Mouse (Mus musculus): ENCODE data around the gene Smg6.

Smg6 gene

DNA sequence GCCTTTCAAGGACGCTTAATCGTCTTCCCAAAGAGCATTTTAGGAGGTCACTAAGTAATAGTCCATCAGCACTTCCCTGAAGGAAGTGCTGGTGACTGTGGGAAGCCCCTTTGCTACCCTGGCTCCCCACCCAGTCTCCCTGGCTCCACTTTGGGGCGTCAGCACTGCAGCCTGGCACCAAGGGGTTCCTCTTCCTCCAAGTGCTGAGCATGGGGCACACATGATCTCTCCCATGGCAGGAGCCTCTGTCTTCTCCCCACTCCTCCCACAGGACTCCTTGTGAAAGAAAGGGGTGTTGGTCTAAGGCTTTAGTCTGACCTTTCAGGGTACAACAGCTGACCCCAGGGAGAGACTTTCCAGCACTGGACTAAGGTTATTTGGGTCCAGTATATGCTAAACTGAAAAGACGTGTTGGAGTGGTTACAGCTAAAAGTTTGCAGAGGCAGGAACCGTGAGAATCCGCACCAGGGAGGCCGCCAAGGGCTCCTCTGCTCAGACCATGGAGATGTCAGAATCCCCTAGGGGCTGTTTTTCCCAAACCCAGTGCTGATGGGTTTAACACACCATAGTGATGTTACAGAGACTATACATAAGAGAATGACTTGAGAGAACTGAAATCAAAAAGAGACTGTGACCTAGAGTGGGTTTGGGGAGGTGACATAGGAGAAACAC, 122.2 kb downstream of the Smg6 start:
- DNase-seq (ENCODE audit: low read depth, low spot score) = no peak

DNA sequence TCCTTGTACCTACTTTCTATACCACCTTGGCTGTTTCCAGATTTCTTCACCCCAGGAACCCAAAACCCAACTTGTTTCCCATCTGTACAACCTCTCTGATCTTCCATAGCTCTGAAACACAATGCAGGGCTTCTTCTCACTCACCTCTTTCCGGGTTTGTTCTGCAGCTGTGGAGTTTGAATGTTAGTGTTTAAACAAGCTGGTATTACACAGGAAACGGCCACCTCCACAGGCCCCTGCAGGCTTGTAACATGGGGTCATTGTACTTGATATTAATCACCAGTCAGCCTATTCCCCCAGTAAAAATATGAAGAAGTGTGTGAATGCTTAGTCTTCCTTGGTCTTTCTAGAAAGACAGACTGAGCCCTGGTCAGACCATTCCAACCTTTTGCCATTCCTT, 123.5 kb downstream of the Smg6 start:
- no peak for DNase-seq (ENCODE audit: low read depth, low spot score)

DNA sequence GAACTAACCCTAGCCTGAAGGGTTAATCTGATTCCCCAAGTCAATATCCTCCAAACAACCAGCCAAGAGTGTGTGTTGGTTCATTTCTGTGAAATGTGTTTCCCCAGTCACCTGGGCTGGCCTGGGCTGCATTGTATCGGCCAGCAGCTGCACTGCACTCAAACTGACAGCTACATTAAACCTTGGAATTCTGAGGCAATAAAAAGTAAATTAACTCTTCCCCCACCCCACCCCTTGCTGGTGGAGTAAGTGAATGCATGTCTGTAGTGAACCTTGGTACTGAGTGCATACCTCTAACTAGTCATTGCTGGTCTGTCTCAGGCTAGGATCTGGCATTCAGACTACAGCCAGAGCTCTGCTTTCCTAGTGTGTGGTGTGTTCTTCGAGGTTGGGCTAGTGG, 124.2 kb downstream of the Smg6 start:
- no peak for DNase-seq (ENCODE audit: low read depth, low spot score)

DNA sequence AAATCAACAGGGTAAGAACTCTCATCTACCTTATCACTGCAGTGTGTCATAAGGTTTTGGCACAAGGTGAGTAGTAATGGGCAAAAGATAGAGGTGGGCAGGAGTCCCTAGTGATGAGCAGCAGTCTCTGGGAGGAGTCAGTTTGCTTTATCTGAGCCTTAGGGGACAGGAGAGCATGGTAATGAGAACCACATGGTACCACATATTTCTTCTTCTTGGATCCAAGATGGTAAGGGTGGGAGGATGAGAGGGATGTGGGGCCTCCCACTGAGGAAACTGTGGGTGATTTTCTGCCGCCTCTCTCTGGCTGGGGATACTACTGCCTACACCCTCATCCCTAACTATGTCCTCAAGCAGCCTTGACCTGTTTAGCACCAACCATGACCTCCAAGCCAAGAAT, 125.6 kb downstream of the Smg6 start:
- no peak for DNase-seq (ENCODE audit: low read depth, low spot score)

DNA sequence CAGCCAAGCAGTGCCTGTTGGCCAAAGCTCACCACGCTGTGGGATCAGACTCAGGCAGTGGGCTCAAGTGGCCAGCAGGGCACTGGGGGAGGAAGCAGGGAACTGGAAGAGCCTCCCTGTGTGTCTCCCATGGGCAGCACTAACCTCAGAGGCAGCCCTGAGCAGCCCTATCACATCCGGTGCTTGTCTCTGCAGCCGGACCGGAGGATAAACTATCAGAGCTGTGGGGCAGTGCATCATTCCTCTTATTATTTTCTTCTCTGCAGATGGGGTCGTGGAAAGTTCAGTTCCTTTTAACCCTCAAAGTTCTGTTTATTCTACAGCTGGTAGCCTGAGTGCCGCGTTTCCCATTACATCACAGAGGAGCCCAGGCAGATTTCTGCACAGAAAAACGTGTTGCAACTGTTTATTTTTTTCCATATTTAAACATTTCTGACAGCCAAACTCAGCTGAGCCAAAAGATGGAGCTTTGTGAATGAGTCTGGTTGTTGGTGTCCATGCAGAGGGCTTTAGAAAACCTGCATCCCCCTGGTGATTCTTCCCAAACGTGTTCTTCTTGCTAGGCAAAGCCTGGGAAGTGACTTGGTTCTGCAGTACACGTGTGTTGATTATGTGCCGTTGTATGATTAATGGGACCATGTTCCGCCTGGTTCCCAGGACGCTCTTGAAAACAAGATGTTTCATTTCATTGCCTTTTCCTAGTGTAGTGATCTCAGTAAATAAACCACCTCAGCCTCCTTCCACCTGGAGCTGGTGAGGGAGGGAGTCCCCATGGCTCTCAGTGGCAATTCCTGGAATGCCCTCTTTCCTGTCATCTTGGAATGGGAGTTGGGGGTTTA, 126.3 kb downstream of the Smg6 start:
- no peak for DNase-seq (ENCODE audit: low read depth, low spot score)

DNA sequence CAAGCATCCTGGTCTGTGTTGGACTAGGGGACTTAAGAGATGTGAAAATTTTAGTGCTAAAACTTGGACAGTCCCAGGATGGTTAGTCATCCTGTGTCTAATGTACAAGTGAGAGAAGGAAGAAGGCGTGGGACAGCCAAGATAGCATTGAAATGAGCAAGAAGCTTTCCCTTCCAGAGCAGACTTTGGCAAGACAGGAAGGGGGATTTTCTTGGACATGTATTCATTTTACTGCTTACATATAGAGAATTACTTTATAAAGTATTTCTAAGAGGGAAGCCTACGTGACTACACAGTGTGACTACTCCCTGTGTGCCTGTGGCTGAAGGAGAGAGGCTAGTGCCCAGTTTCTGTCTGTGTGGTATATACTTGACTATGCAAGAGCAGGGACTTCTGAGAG, 127.4 kb downstream of the Smg6 start:
- DNase-seq (ENCODE audit: low read depth, low spot score) = no peak

DNA sequence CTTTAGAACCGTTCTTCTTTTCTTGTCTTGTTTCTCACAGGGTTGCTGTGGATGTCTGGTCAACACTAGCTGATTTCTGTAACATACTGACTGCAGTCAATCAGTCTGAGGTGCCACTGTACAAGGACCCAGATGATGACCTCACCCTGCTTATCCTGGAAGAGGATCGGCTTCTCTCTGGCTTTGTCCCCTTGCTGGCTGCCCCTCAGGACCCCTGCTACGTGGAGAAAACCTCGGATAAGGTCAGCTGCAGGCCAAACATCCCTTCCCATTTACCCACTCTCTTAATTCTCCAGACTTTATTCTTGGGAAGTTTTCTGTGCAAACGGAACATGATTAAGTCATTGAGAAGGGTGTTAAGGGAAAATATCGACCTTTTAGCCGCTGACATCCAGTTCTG, 128.1 kb downstream of the Smg6 start:
- DNase-seq (ENCODE audit: low read depth, low spot score) = no peak

DNA sequence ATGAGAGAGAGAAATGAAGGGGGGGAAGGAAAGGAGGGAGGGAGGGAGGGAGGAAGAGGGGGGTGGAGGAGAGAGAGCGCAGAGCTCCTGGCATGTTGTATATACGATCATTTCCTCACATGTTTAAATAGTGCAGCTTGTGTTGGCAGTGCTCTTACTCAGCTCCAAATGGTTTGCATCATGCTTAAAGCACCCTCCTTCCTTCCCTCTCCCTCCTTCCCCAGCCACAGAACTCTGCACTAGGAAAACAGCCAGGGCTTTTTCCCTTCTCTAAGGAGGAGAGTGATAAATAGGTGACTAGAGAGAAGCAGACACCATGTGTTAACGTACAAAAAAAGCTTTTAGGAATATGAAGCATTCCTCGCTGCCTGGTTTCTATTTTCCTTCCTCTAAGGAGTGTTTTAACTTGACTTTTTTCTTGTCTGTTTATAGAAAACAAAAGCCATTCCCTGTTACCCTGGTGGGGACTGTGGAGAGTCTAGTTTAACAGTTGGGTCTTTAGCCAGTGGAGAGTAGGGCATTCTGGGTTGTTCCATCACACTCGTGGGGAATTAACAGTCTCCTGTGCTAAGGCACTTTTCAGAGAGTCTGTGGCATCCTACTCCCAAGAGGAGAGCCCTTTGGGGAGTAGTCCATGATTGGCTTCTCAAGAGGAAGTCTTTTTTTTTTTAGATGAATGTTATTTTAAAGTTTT, 128.7 kb downstream of the Smg6 start:
- no peak for DNase-seq (ENCODE audit: low read depth, low spot score)

DNA sequence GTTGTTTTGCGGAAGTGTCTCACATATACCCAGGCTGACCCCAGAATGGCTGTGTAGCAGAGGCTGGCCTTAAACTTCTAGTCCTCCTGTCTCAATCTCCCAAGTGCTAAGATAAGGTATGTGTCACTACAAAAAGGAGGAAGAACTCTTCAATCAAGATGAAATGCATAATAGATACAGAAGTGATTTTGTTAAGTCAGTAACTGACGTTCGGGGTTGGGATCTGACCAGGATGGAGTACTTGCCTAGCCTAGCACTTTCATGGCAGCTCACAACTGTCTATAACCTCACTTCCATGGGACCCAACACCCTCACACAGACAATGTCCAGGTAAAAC, 129.2 kb downstream of the Smg6 start:
- DNase-seq (ENCODE audit: low read depth, low spot score) = no peak

DNA sequence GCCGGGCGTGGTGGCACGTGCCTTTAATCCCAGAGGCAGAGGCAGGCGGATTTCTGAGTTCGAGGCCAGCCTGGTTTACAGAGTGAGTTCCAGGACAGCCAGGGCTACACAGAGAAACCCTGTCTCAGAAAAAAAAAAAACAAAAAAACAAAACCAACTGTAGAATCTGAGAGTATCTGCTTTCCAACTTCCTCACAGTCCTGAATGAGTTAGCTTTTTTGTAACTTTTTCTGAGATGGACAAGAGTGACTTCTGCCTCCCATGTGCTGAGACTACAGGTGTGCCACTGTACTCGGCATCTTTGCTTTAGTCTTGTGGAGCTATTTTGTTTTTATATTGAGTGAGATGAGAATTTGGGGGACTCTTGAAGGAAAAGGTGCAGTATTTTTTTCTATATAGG, 137.0 kb downstream of the Smg6 start:
- no peak for DNase-seq (ENCODE audit: low read depth, low spot score)

DNA sequence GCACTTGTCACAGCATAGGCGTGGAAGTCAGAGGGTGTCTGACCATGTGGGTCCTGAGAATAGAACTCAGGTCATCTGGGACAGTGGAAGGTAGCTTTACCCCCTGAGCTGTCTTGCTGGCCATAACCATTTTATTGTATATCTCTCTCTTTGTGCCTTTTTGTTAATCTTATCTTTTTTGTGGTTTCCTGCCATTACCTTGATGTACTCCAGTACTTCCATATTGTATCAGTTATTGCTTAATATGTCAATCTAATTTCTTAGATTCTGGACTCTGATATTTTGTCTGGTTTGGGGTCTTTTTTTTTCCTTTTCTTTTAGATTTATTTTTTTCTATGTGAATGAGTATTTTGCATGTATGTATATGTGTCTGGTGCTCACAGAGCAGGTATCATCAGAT, 138.6 kb downstream of the Smg6 start:
- DNase-seq (ENCODE audit: low read depth, low spot score) = no peak

DNA sequence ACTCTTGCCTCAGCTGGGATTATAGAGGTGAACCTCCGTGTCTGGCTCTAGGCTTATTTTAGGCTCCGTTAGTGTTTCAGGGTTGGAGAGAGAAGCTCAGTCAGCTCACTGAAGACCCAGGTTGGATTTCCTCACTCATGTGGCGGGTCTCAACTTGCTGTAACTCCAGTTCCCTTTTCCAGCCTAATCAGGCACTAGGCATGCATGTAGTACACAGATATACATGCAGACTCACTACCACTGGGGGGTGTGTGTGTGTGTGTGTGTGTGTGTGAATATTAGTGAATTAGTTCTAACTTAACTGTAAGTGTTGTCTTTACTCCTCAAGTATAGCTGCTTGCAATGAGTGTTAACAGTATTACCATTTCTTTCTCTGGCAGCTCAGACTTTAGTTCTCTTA, 145.7 kb downstream of the Smg6 start:
- peak; percentile 16 for DNase-seq (ENCODE audit: low read depth, low spot score)

DNA sequence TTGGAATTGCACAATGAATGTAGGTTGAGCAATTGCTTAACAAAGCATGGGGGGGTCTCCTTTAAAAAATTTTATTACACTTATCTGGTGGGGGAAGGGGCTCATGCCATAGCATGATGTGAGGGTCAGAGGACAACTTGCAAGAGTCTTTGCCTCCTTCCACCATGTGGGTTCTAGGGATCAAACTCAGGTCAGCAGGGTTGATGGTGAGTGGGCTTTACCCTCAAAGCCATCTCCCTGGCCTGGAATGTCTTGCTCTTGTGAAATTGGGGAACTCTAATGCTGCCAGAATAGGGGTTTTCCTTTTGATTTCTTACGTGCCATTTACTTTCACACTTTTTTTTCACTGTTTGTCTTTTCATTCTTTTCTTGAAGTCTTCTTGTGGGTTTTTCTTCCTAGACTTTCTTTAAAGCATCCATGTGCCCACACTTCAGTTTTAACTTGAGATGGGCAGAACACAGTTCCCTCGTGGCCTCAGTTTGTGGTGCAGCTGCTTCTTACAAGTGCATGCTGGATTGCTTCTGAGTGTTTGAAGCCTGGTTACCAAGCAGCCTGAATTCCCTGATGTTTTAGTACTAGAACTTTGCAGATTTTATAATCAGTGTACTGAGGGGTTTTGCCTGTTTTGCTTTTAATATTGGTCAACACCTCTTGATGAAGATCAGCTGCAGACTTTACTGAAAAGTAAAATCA, 147.5 kb downstream of the Smg6 start:
- DNase-seq (ENCODE audit: low read depth, low spot score) = no peak

DNA sequence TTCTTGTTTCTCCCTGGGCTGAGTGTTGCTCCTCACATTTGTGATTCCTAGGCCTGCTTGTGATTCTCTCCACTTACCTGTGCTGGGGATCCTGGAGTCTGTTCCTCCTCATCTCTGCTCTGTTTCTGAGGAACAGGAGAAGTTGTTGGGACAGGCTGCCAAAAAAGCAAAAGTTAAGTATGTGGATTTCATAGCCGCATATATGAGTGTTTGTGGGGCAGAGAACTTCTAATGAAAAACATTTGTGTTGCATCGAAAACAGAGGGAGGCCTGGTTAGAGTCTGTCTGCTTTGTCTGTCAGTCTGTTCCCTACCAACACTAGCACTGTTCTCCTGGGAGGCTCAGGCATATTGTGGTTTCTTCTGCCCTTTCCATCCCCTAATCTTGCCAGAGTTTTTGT, 148.1 kb downstream of the Smg6 start:
- no peak for DNase-seq (ENCODE audit: low read depth, low spot score)

DNA sequence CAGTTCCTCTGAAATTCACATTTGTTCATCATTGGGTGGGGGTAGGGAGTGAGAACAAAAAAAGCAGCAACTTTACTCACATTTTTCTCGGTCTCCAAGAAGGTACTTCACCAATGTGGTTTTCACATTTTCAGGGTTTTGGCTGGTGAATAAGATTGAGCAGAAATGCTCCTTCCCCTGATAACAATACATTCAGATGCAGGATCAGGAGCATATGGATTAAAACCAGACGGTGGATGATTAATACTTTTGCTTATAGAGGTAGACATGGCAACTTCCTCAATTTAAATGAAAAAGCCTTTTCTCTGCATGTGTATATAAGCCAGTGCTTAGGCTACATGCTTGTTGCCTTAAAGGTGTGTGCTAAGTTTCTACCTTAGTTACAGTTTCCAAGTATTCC, 148.9 kb downstream of the Smg6 start:
- no peak for DNase-seq (ENCODE audit: low read depth, low spot score)

DNA sequence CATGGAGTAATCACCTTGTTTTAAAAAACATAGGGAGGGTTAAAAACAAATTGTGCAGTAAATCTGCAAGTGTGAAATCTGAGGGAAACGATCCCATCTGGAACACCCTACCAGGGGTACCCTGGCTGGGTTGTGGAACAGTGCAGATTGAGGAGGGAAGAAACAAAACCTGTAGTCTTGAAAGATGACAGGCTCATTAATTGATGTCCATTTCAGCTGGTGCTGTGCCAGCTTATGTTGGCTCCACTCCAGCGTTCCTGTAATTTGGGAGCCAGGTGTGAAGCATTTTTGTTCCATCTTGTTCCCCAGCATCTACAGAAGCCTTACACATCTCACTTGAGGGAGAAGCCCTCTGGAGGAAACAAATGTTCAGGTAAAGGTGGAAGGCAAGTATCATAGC, 153.0 kb downstream of the Smg6 start:
- no peak for DNase-seq (ENCODE audit: low read depth, low spot score)

DNA sequence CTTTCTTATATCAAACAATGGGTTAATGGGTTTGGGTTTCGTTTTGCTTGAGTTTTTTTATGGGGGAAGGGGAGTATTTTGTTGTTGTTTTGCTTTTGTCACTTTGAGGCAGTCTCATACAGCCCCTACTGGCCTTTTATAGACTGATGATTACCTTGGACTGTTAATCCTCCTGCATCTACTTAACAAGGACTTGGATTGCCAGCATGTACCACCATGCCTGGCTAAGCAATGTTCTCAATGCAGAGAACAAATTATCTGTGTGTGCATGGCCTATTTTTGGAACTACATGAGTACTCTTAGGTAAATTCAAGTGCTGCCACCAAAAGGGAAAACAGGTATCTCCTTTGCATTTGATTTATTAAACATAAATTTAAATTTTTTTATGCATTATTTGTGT, 157.4 kb downstream of the Smg6 start:
- no peak for DNase-seq (ENCODE audit: low read depth, low spot score)

DNA sequence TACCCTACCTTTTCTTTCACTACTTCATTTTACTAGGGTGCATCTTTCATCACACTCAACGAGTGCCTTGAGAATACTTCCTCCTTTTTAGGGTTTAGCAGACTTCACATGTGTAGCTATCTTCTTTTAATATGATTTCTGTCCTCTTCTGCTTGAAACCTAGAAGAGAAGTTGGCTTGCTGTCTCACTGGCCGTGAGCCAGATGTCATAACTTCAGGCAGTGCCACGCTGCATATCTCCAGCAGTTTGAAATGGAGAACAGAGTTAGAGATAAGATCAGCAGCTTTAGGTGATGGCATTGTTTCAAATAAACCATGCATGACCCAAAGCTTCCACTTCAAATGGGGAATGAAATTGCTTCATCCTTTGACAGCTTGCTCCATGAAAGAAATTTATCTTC, 166.5 kb downstream of the Smg6 start:
- no peak for DNase-seq (ENCODE audit: low read depth, low spot score)

DNA sequence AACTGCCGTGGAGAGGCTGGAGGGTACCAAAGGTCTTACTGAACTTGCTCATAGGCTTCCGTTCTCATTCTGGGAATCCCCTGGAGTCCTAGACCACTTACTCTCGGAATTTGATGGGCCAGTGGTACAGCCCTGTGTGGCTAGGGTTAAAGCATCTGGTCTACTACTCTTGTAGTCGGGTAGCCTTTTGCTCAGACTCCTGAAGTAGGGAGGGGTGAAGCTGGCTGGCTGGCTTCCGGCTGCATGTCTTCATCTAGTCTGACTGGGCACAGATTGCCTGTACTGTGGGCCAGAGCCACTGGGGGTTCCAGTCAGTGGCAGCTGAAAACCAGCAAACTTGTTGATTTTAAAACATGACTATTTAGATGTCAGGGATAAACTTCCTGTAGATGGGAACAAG, 167.0 kb downstream of the Smg6 start:
- no peak for DNase-seq (ENCODE audit: low read depth, low spot score)

DNA sequence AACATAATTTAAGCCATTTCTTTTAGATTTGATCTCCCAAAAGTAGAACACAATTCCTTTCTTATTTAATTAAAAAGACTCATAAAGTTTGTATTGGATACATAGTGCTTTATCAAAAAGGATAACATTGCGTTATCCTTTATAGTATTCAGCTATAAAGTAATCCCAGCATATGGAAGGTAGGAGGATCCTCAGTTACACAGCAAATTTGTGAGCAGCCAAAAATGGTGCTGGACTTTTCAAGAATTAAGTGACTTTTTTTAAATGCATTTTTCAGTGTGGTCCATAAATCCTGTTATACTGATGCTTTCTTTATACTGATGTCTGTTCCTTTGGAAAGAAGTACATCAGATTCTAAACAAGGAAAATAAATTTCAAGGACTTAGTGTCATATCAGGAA, 169.1 kb downstream of the Smg6 start:
- DNase-seq (ENCODE audit: low read depth, low spot score) = no peak

DNA sequence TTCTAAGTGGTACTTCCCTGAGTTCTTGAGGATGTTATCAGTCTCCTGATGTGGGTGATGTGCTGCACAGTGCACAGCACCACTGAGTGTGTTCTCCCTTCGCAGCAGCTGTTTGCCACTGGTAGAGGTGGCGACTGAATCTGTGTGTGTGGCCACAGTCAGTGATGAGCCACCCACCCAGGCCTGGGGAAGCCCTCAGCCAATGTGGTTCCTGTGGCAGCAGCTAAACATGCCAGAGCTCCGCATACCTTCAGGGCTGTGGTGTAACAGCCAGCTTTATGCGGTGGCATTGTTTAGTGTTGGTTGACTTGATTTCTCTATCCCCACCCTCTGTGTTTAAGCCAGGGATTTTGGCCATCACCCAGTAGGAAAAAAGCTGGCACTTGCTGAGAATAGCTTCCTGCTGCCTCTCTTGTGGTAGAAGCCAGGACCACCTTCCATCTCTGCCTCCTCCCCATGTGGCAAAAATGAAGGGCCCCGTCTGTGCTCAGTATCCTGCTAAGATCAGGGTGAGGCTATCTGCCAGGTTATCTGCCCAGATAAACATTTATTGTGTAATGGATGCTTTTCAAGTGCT, 177.2 kb downstream of the Smg6 start:
- no peak for DNase-seq (ENCODE audit: low read depth, low spot score)

DNA sequence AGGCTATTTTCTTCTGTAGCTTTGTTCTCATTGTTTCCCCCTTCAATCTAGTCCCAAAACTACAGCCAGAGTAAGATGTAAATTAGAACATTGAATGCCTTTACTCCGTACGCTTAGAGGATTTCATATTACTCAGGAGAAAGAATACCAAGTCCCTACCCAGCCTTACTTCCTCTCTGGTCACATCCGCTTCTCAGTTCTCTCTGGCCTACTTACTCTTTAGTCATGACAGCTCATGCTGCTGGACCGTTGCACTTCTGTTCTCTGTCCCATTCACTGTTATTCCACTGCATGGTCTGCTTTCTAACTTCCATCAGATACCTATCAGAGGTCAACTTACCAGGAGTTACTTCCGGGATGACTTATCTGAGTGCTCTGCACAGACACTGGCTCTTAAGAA, 181.0 kb downstream of the Smg6 start:
- no peak for DNase-seq (ENCODE audit: low read depth, low spot score)

Data from R1 (cell line).